Mouse (Mus musculus) c-Kit-positive CD71-positive TER-119-positive erythroid progenitor cells, embryonic 14.5 days (primary cell): Measurements from ENCODE around the gene Nhlh1.

Experiments
- DNase-seq: peaks from one replicate; pipeline ENCODE4 v3.0.0-alpha.2; 2013; ENCODE audit warnings: low spot score

The Nhlh1 gene

DNA sequence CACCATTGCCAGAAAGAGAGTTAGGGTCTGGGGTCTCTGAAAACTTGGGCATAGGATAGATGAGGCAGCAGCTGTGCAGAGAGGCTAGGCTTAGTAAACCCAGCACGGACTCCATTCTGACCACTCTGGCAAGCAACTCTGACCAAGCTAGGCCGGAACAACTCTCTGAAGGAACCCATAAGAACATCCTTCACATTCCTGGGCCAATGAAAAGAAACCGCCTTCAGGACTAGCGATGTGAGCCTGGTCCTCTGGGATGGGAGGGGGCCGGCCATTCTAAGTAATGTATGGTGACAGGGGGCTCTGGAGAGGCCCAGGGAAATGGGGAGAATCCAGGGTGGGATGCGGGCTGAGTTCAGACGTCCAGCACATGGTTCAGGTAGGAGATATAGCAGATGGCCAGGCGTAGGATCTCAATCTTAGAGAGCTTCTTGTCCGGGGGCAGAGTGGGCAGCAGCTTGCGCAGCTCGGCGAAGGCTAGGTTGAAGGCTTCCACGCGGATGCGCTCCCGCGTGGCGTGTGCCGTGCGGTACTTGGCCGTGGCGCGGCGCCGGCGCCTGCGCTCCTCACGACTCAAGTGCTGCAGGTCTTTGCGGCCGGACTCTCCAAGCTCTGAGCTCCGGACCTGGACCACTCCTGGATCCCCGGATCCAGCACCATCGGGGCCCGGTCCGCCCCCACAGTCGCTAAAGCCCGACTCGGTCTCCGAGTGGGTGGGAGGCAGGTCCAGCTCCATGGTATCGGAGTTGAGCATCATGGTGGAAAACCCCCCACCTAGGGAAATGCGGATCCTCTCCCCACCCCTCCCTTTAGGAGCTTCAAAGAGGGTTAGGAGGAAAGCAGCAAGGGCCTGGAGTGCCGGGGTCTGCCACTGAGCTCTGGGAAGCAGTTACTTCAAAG, 3.6 kb downstream of the Nhlh1 start:
- no peak for DNase-seq

DNA sequence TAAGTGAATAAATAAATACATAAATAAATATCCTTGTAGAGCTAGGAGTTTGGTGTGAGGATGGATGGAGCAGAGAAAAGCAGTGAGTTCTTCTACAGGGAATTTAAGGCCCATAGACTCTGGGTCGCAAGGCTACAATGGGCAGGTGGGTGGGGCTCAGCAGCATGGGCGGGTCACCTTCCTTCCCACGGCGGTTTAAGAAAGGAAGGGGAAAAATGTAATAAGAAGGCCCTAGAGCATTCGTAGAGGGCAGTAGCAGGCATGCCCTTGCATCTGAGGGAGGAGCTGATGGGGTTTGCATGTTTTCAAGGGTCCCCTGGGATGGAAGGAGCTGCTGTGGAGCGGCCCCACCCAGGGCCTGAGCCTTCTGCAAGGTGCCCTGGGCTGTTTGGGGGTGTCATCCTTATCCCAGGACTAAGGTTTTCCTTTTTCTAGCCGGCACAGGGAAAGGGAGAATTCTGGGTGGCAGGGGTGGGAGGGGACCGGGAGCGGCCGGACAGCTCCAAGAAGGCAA, 4.5 kb downstream of the Nhlh1 start:
- DNase-seq = no peak

DNA sequence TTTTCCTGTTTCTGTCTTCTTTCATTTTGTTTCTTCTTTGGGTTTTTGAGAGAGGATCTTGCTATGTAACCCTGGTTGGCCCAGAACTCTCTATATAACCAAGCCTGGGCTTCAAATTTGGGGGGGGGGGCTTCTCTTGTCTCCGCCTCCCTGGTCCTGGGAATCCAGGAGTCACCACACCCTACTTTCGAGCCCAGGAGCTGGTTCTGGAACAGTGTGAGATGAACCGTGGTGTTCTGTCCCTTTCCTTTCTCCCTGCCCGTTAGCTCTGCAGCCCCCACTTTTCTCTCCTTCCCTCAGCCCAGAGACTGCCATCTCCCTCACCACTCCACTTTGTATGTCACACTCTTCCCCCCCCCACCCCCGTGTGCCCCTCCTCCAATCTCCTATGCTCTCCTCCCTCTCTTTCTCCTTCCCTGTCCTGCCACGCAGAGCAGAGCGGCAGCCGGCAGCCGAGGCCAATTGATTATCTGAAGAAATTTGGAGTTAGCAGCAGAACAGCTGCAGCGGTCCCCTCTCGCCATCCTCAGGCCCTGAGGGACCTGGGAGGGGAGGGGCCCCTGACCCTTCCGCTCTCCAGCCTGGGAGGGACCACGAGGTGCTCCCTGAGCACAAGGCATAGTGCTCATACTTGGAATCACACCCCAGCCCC, 8.1 kb downstream of the Nhlh1 start:
- DNase-seq = no peak

DNA sequence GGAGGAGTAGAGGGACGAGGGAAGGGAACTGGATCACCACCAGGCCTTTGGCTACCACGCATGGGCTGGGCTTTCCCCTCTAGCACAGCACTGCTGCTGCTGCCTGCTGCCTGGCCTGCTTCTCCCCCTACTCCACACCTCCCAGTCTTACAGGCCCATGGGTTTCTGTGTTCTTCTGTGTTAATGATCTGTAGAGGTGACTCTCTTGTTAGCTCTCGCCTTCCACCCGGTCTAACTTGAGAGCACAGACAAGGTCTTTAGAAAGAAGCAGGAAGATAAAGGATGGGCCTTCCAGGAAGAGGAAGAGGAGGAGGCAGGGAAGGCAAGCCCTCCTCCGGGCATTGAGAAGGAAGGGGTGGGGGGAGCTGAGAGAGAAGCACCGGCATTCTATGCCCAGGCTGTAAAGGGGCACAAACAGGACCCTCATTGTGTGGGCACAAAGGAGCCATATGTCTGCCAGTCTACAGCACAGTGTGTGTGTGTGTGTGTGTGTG, 9.1 kb downstream of the Nhlh1 start:
- no peak for DNase-seq

DNA sequence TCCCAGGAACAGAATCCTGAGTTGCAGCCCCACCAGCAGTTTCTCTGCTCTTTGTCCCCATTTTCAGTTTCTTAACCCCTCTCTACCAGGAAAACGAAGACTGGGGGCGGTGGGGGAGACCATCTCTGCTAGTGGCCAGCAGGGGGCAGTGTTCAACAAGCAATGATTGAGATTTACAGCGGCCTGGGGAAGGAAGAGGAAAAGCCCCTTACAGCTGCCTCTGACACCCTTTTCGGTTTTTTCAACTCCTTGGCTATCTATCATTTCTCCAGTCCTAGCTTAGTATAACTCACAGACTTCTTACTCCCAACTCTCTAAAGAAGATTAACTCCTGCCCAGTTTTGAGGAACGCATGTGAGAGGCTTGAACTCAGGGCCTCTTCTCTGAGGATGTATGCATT, 10.4 kb downstream of the Nhlh1 start:
- DNase-seq = peak; percentile 70

DNA sequence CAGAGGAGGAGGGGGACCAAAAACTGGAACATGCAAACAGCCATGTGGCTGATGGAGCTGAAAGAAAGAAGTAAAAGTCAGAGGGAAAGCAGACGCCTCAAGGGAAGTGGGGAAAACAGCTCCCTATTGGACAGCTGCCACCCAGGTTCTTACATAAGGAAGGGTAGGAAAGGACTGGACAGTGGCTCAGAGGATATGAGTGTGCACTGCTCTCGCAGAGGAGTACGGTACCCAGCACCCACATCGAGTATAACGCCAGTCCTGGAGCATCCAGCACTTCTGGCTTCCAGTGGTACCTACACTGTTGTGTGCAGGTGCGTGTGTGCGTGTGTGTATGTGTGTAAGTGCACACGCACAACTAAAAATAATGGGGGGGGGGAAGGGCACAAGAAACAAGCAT, 11.0 kb downstream of the Nhlh1 start:
- no peak for DNase-seq

DNA sequence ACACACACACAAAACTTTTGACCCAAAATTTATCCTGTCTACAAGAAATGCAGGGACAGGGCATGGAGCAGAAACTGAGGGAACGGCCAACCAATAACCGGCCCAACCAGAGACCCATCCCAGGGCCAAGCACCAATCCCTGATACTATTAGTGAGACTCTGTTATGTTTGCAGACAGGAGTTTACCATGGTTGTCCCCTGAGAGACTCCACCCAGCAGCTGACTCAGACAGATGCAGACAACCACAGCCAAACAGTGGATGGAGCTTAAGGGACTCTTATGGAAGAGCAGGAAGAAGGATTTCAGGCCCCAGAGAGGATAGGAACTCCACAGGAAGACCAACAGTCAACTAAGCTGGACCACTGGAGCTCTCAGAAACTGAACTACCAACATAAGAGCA, 27.5 kb downstream of the Nhlh1 start:
- no peak for DNase-seq

DNA sequence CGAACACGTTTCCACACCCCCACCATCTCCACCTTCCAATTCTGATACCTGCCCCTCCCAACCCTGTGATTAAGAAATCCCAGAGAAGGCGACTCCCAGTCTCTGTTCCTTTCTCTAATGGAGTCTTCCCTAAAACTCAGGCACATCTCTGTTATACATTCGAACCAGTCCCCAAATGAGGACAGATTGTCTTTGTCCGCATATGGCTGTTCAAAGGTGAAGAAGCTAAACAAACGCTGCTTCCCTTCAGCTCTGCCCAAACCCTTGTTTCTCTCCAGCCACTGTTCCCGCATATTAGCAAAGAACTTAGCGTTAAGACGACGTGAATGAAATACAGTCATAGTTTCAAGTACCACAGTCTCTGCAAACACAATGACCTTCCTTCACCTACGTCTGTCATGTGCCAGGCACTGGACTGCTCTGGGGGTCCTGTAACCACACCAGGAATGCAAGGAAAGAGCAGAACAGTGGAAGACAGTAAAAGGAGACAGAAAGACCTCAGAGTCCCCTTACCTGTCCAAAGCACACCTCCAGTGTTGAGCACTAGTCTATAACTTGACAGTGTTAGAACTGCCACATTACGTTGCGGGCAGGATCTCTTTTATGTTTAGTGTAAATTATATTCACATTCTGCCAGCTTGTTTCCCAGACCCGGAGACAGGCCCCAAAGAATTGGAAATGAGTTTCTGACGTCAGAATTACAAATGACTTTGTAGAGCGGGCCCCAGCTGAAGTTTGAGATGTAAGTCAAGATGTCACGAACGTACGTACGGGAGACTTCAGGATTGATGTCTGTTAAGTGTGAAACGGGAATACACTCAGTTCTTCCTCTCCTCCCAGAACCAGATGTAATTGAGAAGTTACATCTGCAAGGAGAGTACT, 28.7 kb downstream of the Nhlh1 start, which contains the start of gene Vangl2:
Vangl2 (minus strand) TSS at position 51 of the 882 bp plus-strand sequence.
- DNase-seq = no peak

DNA sequence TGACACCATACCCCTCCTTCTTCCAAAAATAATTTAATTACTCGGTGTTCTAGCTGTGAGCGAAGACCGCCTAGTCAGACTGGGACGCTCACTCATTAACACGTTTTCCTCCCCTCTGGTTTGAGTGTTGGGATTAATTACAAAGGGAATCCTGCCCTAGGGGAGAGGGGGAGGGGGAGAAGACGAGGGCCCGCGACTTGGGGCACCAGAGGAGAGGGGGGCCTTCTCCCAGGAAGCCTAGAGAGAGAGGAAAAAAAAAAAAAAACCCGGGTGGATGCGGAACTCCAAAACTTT, 29.6 kb downstream of the Nhlh1 start:
- DNase-seq = no peak

DNA sequence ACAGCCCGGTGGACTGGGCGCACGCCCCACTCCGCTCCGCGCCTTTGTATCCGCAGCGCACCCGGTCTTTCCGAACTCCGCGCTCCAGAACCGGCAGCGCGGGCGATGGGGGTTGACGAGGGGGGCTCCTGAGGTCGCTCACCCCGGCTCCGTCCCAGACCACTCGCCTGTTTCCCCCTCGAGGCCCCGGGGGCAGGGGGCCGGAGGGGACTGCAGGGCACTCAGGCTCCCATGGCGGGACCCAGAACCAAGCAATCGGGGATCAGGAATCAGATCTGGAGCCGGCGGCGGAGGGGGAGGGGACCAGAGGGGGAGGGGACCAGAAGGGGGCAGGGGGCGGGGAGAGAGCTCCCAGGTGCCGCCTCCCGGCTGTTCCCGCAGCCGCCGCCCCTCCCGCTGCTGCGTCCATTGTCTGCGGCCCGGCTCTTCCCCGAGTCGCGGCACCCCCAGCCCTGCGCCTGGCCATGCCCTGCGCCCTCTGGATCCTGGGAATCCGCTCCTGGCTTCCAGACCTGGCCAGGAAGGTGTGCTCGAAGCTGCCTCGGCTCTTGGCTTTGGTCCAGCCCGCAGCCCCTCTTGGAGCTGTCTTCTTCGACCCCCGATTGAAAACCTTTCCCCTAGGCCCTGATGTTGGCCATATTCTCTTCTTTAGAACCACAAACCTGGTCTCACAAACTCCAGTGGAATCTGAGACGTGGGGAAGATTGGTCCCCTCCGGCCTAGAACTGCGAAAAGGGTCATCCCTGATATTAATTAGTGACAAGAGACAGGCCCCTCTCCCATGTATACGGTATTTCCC, 30.2 kb downstream of the Nhlh1 start:
- DNase-seq = peak; percentile 49

DNA sequence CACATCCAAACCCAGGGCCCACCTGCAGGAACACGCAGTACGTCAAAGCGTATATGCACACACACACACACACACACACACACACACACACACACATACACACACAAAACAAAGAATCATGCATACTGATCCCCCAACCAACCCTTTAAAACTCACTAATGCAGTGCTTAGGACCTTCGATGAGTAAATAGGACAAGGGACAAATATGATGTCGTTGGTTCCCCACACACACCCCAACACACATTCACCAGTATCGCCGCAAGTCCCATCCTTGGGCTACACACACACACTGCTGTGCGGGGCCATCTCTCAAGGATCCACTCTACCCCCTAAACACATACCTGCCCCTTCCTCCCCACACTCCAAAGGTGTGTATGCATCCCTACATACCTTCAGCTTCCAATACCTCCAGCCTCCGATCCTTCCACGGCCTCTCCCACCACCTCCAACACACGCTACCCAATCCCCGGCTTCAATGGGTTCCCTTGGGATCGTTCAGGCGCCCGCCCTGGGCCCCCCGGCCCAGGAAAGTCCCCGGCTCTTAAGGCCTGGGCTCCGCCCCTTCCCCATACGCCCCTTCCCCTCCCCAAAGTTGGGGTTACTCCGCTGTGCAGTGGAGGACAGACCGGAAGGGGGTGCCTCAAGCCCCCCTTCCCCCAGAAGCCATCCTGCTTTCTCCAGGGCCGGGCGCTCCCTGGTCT, 31.0 kb downstream of the Nhlh1 start:
- no peak for DNase-seq

DNA sequence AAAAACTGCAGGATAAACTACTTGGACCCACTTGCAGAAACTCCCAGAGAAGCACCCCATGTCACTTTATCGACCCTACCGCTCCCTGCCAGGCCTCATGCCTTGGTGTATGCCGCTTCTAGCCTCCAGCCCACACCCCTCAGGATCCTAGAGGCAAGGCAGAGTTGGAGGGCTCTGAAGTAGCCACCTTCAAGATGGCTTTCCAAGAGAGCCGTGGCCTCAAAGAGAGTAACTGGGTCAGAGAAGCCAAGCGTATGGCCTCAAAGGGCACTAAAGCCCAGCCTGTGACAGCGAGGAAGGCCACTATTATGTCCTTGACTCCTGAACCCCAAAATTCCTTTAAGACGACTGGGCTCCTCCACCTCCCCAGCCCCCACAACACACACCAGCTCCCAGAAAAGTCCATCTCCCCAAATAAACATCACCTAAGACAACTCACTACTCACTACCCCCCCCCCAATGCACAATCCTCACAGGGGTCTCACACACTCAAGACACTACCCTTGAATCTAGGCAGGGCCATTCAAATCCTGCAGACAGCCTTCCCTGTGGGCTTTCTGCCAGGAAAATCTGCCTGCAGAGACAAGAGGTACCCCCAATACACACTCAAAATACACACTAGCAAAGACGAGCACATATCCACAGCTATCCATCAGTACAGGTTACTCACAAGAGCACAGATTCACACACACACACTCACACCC, 32.0 kb downstream of the Nhlh1 start:
- DNase-seq = no peak

DNA sequence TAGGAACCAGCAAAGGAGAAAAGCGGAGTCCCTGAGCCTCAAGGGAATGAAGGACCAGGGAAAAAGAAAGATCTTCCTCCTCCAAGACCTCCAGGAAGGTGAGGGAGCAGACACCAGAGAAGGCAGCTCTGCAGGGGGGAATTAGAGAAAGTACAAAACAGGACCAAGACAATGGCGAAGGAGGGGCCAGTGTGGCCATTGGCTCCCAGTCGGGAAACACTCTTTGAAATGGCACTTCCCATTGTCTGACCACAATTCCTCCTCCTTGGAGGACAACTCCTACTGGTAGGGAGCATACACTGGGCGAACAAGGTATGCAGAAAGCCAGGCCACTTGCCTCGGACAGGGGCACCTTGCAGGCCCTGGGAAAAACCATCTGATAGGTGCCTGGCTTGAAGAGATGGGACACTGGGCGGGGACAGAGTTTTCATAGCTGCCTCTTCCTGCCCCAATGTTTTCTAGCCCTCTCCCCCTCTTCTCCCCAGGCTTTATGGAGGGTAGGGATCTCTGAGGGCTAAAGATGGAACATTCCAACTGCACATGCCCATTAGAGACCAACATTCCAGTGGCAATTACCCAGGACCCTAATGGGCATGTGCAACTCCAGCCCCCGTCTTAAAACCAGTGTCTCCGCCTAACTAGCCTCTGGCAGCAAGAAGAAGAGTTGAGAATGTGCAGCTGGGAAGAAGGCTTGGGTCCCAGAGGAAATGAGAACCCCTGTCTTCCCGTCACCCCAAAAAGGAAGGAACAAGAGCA, 33.1 kb downstream of the Nhlh1 start:
- no peak for DNase-seq

DNA sequence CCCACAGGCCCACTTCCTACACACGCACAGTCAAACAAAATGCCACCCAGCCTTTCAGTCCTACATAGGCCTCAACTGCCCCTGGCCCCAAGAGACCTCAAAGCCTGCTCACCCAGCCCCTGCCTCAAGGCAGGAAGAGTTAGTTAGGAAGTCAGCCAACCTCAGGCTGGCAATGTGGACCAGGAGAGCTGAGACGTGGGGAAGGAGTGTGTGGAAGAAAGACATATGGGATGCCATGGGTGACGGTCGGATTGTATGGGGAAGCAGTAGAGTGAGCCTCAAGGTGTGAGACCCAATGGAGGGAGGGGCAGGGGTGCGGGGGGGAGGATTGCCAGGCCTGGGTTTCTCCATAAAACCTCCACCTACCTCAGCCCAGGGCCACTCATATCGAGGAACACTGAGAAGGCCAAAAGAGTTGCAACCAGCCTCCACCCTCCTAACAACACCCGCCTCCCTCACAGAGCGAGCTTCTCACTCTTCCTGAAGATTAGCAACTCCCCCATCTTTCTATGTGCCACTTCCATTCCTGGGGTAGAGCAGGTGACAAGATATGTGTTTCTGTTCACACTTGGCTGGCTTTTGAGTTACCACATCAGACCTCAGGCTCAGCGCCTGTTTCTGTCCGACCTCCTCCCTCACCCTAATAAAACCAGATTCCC, 37.4 kb downstream of the Nhlh1 start:
- no peak for DNase-seq

DNA sequence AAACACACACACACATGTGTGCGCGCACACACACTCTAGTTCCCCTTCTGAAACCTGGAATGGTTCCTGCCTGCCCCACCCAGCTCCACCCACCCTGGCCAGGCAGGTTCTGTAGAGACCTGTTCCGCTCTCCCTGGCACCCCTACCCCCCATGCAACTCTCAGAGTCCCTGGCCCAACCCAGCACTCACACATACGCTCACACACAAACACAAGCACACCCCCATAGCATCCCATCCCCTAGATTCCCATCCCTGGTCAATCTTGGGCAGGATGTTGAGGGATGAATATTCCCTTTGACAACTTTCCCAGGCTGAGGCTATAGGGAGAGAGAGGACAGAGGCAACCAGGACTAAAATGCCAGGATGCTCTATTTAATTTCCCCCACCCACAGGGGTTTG, 38.0 kb downstream of the Nhlh1 start:
- no peak for DNase-seq

DNA sequence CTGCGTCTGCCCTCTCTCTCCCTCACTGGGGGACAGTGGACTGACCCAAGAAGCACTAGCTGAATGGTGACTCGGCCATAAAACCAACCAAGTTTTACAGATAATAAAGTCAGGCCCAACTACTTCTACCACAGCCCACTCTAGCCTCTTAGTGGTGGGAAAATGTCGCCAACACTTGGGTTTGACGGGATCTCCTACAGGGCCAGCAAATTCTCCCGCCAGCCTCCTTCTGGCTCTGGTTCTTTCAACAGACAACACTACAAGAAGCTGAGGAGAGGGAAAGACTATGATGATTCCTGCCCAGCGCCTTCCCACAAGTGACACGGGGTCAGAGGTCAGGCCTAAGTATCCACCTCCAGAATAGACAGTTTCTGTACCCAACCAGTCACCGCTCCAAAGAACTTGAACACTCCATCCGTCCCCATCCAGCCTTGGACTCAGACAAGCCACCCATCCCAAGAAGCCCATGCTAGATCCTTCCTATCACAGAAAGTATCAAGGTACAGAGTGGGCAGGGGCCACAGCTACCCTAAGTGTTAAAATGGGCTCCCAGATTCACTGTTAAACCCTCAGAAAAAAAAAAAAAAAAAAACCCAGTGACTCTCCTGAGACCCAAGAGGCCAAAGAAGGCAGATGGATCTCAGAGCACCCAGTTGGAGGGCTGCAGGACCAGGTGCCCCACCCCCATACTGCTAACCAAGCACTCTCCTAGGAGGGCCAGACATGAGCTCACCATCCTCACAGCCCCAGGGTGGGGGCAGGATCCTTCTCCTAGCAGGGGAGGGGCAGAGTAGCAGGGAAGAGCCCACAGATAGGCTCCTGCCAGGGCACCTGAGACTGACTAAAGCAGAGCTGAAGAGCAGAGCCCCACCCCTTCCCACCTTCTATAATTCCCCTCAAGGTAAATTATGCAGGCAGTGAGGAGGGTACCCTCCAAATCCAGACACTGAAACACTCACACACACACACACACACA, 38.7 kb downstream of the Nhlh1 start:
- no peak for DNase-seq

DNA sequence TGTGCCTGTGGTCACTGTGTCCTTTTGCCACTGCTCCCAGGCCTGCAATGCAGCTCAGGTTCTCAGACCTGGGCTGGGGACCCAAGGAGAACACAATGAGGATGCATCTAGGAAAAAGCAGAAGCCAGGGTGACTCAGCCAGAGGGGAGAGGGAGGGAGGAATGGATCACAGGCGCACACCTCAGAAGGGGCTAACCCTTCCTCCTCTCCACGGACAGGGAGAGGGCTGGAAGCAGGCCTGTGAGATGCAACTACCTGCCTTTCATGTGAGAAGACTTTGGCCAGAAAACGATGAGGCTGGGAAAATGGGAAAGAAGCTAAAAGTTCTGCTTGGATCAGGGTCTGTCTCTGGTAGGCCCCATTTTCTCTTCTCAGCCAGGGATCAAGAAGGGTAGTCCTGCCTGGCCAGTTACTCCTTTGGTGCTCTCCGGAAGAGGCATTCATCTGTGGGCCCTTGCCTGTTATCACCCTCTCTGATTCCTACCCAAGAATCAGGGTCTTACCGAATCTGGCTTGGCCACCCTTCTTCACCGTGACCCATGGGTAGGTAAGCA, 39.8 kb downstream of the Nhlh1 start:
- DNase-seq = no peak
